7 mouse cellular contexts compared by ENCODE assay signal in genomic region chr7:31148086-31148485, GRCm38 (mm10). TPM values are rescaled to one million over a fixed set of nuclear protein-coding genes. Genes with fewer than 3 reads are reported as not detected.
DNase-seq lines count a peak whose midpoint lies in the region; ATAC-seq lines count a peak whose summit lies in the region.

No protein-coding gene starts in this region.

- no peaks in the 10 kb centered on the region for H3K27me3 ChIP-seq in megakaryocyte, embryonic 14.5 days (replicated peaks)
- no peaks in the 10 kb centered on the region for H3K27me3 ChIP-seq in embryonic facial prominence, embryonic 13.5 days
- no peaks in the 10 kb centered on the region for H3K27me3 ChIP-seq in limb, embryonic 10.5 days (ENCODE audit: low read depth, poor library complexity, severe bottlenecking)
- H3K27me3 ChIP-seq in stomach, embryonic 14.5 days (ENCODE audit: control insufficient read depth, insufficient read depth, low read length) = no peaks in the 10 kb centered on the region

- peaks cover 78% of the 10 kb centered on the region for H3K4me1 ChIP-seq in megakaryocyte, embryonic 14.5 days
- H3K4me1 ChIP-seq in embryonic facial prominence, embryonic 13.5 days = peaks cover 33% of the 10 kb centered on the region
- H3K4me1 ChIP-seq in limb, embryonic 10.5 days = peaks cover 45% of the 10 kb centered on the region
- H3K4me1 ChIP-seq in stomach, embryonic 14.5 days (ENCODE audit: control insufficient read depth, insufficient read depth, low read length) = peaks cover 44% of the 10 kb centered on the region

- no peak for ATAC-seq in megakaryocyte, adult 5-6 weeks (ENCODE audit: poor library complexity, severe bottlenecking)
- no peak for ATAC-seq in embryonic facial prominence, embryonic 13.5 days (ENCODE audit: insufficient number of reproducible peaks, insufficient read depth, low FRiP score, low TSS enrichment, low read depth)
- no peak for ATAC-seq in stomach, embryonic 14.5 days (ENCODE audit: insufficient number of reproducible peaks, insufficient read depth, low FRiP score, low read depth)
- no peak for ATAC-seq in erythroblast, adult 5-6 weeks (replicated peaks; ENCODE audit: low FRiP score, poor library complexity, severe bottlenecking)

- peak overlapping the region; percentile 97 for H3K9ac ChIP-seq in embryonic facial prominence, embryonic 13.5 days
- H3K9ac ChIP-seq in stomach, embryonic 14.5 days (replicated peaks; ENCODE audit: low read depth, low read length) = no peak overlapping the region

- H3K4me2 ChIP-seq in embryonic facial prominence, embryonic 13.5 days = peak overlapping the region; percentile 83
- peak overlapping the region; percentile 80 for H3K4me2 ChIP-seq in stomach, embryonic 14.5 days (replicated peaks; ENCODE audit: low read depth, low read length)

- WGBS in embryonic facial prominence, embryonic 13.5 days = 49% methylated on average over 3 of the region's 3 CpGs
- 86% methylated on average over 3 of the region's 3 CpGs for WGBS in limb, embryonic 10.5 days
- WGBS in stomach, embryonic 14.5 days = 69% methylated on average over 3 of the region's 3 CpGs

- H3K36me3 ChIP-seq in megakaryocyte, embryonic 14.5 days (replicated peaks; ENCODE audit: low read length) = peaks cover 48% of the 10 kb centered on the region
- peaks cover 26% of the 10 kb centered on the region for H3K36me3 ChIP-seq in embryonic facial prominence, embryonic 13.5 days
- H3K36me3 ChIP-seq in limb, embryonic 10.5 days = peaks cover 46% of the 10 kb centered on the region
- H3K36me3 ChIP-seq in stomach, embryonic 14.5 days (ENCODE audit: control insufficient read depth, insufficient read depth, low read length) = peaks cover 9% of the 10 kb centered on the region

- H3K27ac ChIP-seq in embryonic facial prominence, embryonic 13.5 days = peak overlapping the region; percentile 96
- peak overlapping the region; percentile 99 for H3K27ac ChIP-seq in limb, embryonic 10.5 days
- no peak overlapping the region for H3K27ac ChIP-seq in stomach, embryonic 14.5 days (ENCODE audit: low read length)

- no peaks in the 10 kb centered on the region for H3K9me3 ChIP-seq in megakaryocyte, embryonic 14.5 days
- H3K9me3 ChIP-seq in embryonic facial prominence, embryonic 13.5 days = no peaks in the 10 kb centered on the region
- H3K9me3 ChIP-seq in limb, embryonic 10.5 days (replicated peaks) = no peaks in the 10 kb centered on the region
- H3K9me3 ChIP-seq in stomach, embryonic 14.5 days (ENCODE audit: control insufficient read depth, low read depth, low read length) = no peaks in the 10 kb centered on the region

- DNase-seq in limb, embryonic 10.5 days (ENCODE audit: low spot score) = no peak
- DNase-seq in left cerebral cortex, adult 18-20 months (ENCODE audit: low spot score in 2 of 2) = no peak

- peak overlapping the region; percentile 99 for H3K4me3 ChIP-seq in megakaryocyte, embryonic 14.5 days (replicated peaks)
- peak overlapping the region; percentile 87 for H3K4me3 ChIP-seq in embryonic facial prominence, embryonic 13.5 days
- peak overlapping the region; percentile 94 for H3K4me3 ChIP-seq in limb, embryonic 10.5 days
- 0 out of 2 replicates have a peak overlapping the region, but pooled peaks have one; percentile 80 for H3K4me3 ChIP-seq in stomach, embryonic 14.5 days (ENCODE audit: low read depth, low read length)

RNA-seq across cellular contexts. Expression of gene Gramd1a, which starts 7.6 kb away (rescaled TPM):
- polyA plus RNA-seq in megakaryocyte, embryonic 14.5 days (2012; ENCODE audit: insufficient read depth, low replicate concordance) = 122 and 287 TPM in 2 replicates
- total RNA-seq in megakaryocyte, adult 5-6 weeks (2015) = 74.2 and 76.0 TPM in 2 replicates
- 34.1 and 35.3 TPM in 2 replicates for total RNA-seq in megakaryocyte, adult 5-6 weeks (2017)
- polyA plus RNA-seq in embryonic facial prominence, embryonic 13.5 days (2015; fragmentation: Nextera tagmentation; extraction: Ambion mirVana) = 82.6 and 84.8 TPM in 2 replicates
- 87.3 and 106 TPM in 2 replicates for polyA plus RNA-seq in limb, embryonic 10.5 days (2016; fragmentation: Nextera tagmentation; extraction: Ambion mirVana)
- 62.1 and 63.1 TPM in 2 replicates for polyA plus RNA-seq in stomach, embryonic 14.5 days (2014; fragmentation: Nextera tagmentation; extraction: Ambion mirVana)
- total RNA-seq in erythroblast, adult 5-6 weeks (2015; ENCODE audit: low replicate concordance) = 20.9 and 27.9 TPM in 2 replicates
- total RNA-seq in erythroblast, adult 5-6 weeks (2017; ENCODE audit: low replicate concordance) = 4.9 and 6.2 TPM in 2 replicates
- 100 to 1,000 TPM; 105 to 106 TPM for total RNA-seq in left cerebral cortex, adult 18-20 months (2021)

RNA-seq across cellular contexts. Expression of gene Scn1b, which starts 21.3 kb away (rescaled TPM):
- 8.8 and 28.4 TPM in 2 replicates for polyA plus RNA-seq in megakaryocyte, embryonic 14.5 days (2012; ENCODE audit: insufficient read depth, low replicate concordance)
- 0.52 TPM in 1 of 2 replicates, not detected in the other for total RNA-seq in megakaryocyte, adult 5-6 weeks (2015)
- 0.28 and 0.59 TPM in 2 replicates for total RNA-seq in megakaryocyte, adult 5-6 weeks (2017)
- polyA plus RNA-seq in embryonic facial prominence, embryonic 13.5 days (2015; fragmentation: Nextera tagmentation; extraction: Ambion mirVana) = 4.3 and 4.8 TPM in 2 replicates
- polyA plus RNA-seq in limb, embryonic 10.5 days (2016; fragmentation: Nextera tagmentation; extraction: Ambion mirVana) = 0.38 and 0.81 TPM in 2 replicates
- 1.2 and 1.4 TPM in 2 replicates for polyA plus RNA-seq in stomach, embryonic 14.5 days (2014; fragmentation: Nextera tagmentation; extraction: Ambion mirVana)
- 1.2 TPM in 1 of 2 replicates, not detected in the other for total RNA-seq in erythroblast, adult 5-6 weeks (2015; ENCODE audit: low replicate concordance)
- total RNA-seq in erythroblast, adult 5-6 weeks (2017; ENCODE audit: low replicate concordance) = 1.2 TPM in 1 of 2 replicates, not detected in the other
- 100 to 1,000 TPM; 805 to 862 TPM for total RNA-seq in left cerebral cortex, adult 18-20 months (2021)

RNA-seq across cellular contexts. Expression of gene Hpn, which starts 33.0 kb away (rescaled TPM):
- 1.8 TPM in 1 of 2 replicates, not detected in the other for polyA plus RNA-seq in megakaryocyte, embryonic 14.5 days (2012; ENCODE audit: insufficient read depth, low replicate concordance)
- total RNA-seq in megakaryocyte, adult 5-6 weeks (2015) = 1.5 and 2.1 TPM in 2 replicates
- total RNA-seq in megakaryocyte, adult 5-6 weeks (2017) = 0.33 and 1.7 TPM in 2 replicates
- 5.6 and 6.4 TPM in 2 replicates for polyA plus RNA-seq in embryonic facial prominence, embryonic 13.5 days (2015; fragmentation: Nextera tagmentation; extraction: Ambion mirVana)
- polyA plus RNA-seq in limb, embryonic 10.5 days (2016; fragmentation: Nextera tagmentation; extraction: Ambion mirVana) = 3.1 TPM in 2 replicates
- 23.0 TPM in 2 replicates for polyA plus RNA-seq in stomach, embryonic 14.5 days (2014; fragmentation: Nextera tagmentation; extraction: Ambion mirVana)
- 4.0 and 10.0 TPM in 2 replicates for total RNA-seq in erythroblast, adult 5-6 weeks (2015; ENCODE audit: low replicate concordance)
- 0.77 and 6.7 TPM in 2 replicates for total RNA-seq in erythroblast, adult 5-6 weeks (2017; ENCODE audit: low replicate concordance)
- 1 to 10 TPM; 4.6 to 4.8 TPM for total RNA-seq in left cerebral cortex, adult 18-20 months (2021)
